In the genomic region with DNA sequence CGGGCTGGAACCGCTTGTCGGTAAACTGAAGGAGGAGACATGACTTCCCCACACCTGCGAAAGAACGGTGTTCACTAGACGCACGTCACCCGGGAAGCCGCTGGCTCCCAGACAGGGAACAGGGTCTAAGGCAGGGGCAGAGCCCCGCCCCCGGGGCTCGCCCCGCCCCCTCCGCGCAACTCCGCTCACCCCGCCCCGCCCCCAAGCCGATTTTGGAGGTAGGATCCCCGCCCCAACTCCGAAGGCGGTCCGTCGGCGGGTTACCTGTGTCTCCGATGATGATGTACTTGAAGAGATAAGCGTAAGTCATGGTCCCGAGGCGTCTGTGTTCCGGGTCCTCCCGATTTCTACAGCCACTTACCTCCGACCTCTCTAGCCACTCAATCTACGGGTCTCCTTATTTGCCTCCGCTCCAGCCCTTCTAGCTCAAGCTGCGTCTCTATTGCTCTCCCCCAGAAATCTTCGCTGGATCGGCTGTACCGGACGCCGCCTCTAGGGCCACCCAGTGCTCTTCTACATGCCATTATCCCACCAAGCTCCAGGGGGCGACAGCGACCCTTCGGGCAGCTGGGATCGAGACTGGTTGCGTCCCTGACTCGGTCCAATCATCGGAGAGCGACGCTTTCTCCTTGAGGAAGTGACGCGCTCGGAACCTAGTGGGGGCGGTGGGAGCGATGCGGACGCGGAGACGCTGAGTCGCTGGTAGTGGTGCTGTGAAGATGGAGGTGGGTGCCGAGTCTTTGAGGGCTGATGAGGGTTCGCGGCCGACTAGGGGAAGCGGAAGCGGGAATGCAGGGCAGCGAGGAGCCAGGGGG, we compare ENCODE assay signal across 7 mouse cellular contexts. TPM values are rescaled to one million over a fixed set of nuclear protein-coding genes. Genes with fewer than 3 reads are reported as not detected.
A peak's percentile ranks its signal among the peaks of the same experiment; 100 is the strongest.
DNase-seq lines count a peak whose midpoint lies in the region; ATAC-seq and TF ChIP-seq lines count a peak whose summit lies in the region.

A gene (plus strand): TSS at position 215 of the 815 bp plus-strand sequence.
A gene (minus strand): TSS at position 614 of the 815 bp plus-strand sequence.

- no peaks in the 10 kb centered on the region for H3K27me3 ChIP-seq in embryonic facial prominence, embryonic 10.5 days (replicated peaks; ENCODE audit: low read depth, poor library complexity, severe bottlenecking)
- H3K27me3 ChIP-seq in intestine, postnatal 0 days (replicated peaks; ENCODE audit: control insufficient read depth, insufficient read depth, low read length): no peaks in the 10 kb centered on the region
- no peaks in the 10 kb centered on the region for H3K27me3 ChIP-seq in midbrain, embryonic 12.5 days
- no peaks in the 10 kb centered on the region for H3K27me3 ChIP-seq in small intestine, adult 2 months (ENCODE audit: control insufficient read depth, insufficient read depth, low read length)

- peak; percentile 100 for TF ChIP-seq CTCF in intestine, postnatal 0 days (IDR thresholded peaks at IDR 0.05; ENCODE audit: low read depth)
- TF ChIP-seq CTCF in small intestine, adult 2 months (IDR thresholded peaks at IDR 0.05; ENCODE audit: extremely low read depth, insufficient read length, insufficient replicate concordance, low read depth, low read length): peak; percentile 99

- H3K4me2 ChIP-seq in intestine, postnatal 0 days (replicated peaks; ENCODE audit: low read depth): peak within 1 kb of the TSS; percentile 72
- peak within 1 kb of the TSS; percentile 71 for H3K4me2 ChIP-seq in midbrain, embryonic 12.5 days (replicated peaks)

- peaks cover 17% of the 10 kb centered on the region for H3K4me1 ChIP-seq in embryonic facial prominence, embryonic 10.5 days
- H3K4me1 ChIP-seq in intestine, postnatal 0 days (replicated peaks; ENCODE audit: control insufficient read depth, insufficient read depth, low read length): 0 out of 2 replicates have a peak, but pooled peaks cover 2% of the 10 kb centered on the region
- H3K4me1 ChIP-seq in midbrain, embryonic 12.5 days: peaks cover 14% of the 10 kb centered on the region
- 0 out of 2 replicates have a peak, but pooled peaks cover 3% of the 10 kb centered on the region for H3K4me1 ChIP-seq in small intestine, adult 2 months (ENCODE audit: control insufficient read depth, insufficient read depth, insufficient read length, low read length)

- no peaks in the 10 kb centered on the region for H3K9me3 ChIP-seq in embryonic facial prominence, embryonic 10.5 days
- no peaks in the 10 kb centered on the region for H3K9me3 ChIP-seq in intestine, postnatal 0 days (ENCODE audit: control insufficient read depth)
- H3K9me3 ChIP-seq in midbrain, embryonic 12.5 days: no peaks in the 10 kb centered on the region

- peak; percentile 98 for DNase-seq in adrenal gland, postnatal 10 days
- DNase-seq in embryonic facial prominence, embryonic 10.5 days (ENCODE audit: low spot score): peak; percentile 99
- peak; percentile 93 for DNase-seq in gonadal fat pad, adult 2 months (ENCODE audit: low read depth)
- peak; percentile 98 for DNase-seq in left cerebral cortex, postnatal 4 days

- H3K9ac ChIP-seq in intestine, postnatal 0 days (ENCODE audit: low read depth, low read length): peak within 1 kb of the TSS; percentile 91
- H3K9ac ChIP-seq in midbrain, embryonic 12.5 days (replicated peaks): peak within 1 kb of the TSS; percentile 89

- under 1% methylated on average over 66 of the region's 66 CpGs for WGBS in embryonic facial prominence, embryonic 10.5 days
- WGBS in intestine, postnatal 0 days: 1% methylated on average over 65 of the region's 66 CpGs
- WGBS in midbrain, embryonic 12.5 days: under 1% methylated on average over 66 of the region's 66 CpGs
- under 1% methylated on average over 66 of the region's 66 CpGs for WGBS in small intestine, adult 2 months

- peak; percentile 71; the same call in 1 of the 2 replicates for TF ChIP-seq POLR2A in small intestine, adult 2 months (IDR thresholded peaks at IDR 0.05; ENCODE audit: low read depth, low read length)

- peak; percentile 99 for ATAC-seq in intestine, postnatal 0 days
- ATAC-seq in midbrain, embryonic 12.5 days (ENCODE audit: low FRiP score, low read depth): peak; percentile 98

- peak within 1 kb of the TSS; percentile 87 for H3K27ac ChIP-seq in embryonic facial prominence, embryonic 10.5 days (replicated peaks)
- H3K27ac ChIP-seq in intestine, postnatal 0 days (ENCODE audit: low read depth, low read length): peak within 1 kb of the TSS; percentile 95
- peak within 1 kb of the TSS; percentile 84 for H3K27ac ChIP-seq in midbrain, embryonic 12.5 days (replicated peaks)
- peak within 1 kb of the TSS; percentile 77 for H3K27ac ChIP-seq in small intestine, adult 2 months (ENCODE audit: insufficient read depth, low read depth, low read length)

- intact Hi-C loops in left cerebral cortex, postnatal 4 days (cut with DNase I): no loop called here

- H3K36me3 ChIP-seq in embryonic facial prominence, embryonic 10.5 days (replicated peaks): peaks cover 25% of the 10 kb centered on the region
- H3K36me3 ChIP-seq in intestine, postnatal 0 days (ENCODE audit: control insufficient read depth, insufficient read depth): peaks cover 7% of the 10 kb centered on the region; the same call in 1 of the 2 replicates
- peaks cover 17% of the 10 kb centered on the region for H3K36me3 ChIP-seq in midbrain, embryonic 12.5 days
- H3K36me3 ChIP-seq in small intestine, adult 2 months (ENCODE audit: control insufficient read depth, insufficient read depth, low read length): peaks cover 1% of the 10 kb centered on the region; the same call in 1 of the 2 replicates

- peak within 1 kb of the TSS; percentile 75 for H3K4me3 ChIP-seq in embryonic facial prominence, embryonic 10.5 days
- peak within 1 kb of the TSS; percentile 94 for H3K4me3 ChIP-seq in intestine, postnatal 0 days (ENCODE audit: low read depth, low read length)
- H3K4me3 ChIP-seq in midbrain, embryonic 12.5 days: peak within 1 kb of the TSS; percentile 90
- peak within 1 kb of the TSS; percentile 99 for H3K4me3 ChIP-seq in small intestine, adult 2 months (ENCODE audit: low read depth, low read length)

RNA-seq across cellular contexts. Expression of the first gene that starts in this region (rescaled TPM):
- 10 to 100 TPM; 41.7 to 52.8 TPM for total RNA-seq in adrenal gland, postnatal 10 days (2021)
- polyA plus RNA-seq in embryonic facial prominence, embryonic 10.5 days (2016; fragmentation: Nextera tagmentation; extraction: Ambion mirVana): 53.5 and 60.7 TPM in 2 replicates
- 30.5 and 38.7 TPM in 2 replicates for polyA plus RNA-seq in gonadal fat pad, adult 2 months (2012; rRNA removed)
- 20.8 and 21.7 TPM in 2 replicates for polyA plus RNA-seq in intestine, postnatal 0 days (2015; fragmentation: Nextera tagmentation; extraction: Ambion mirVana)
- total RNA-seq in left cerebral cortex, postnatal 4 days (2021): 10 to 100 TPM; 48.0 to 56.4 TPM
- polyA plus RNA-seq in midbrain, embryonic 12.5 days (2016; fragmentation: Nextera tagmentation; extraction: Ambion mirVana): 53.0 and 54.2 TPM in 2 replicates
- 11.7 and 26.0 TPM in 2 replicates for polyA plus RNA-seq in small intestine, adult 2 months (2012; rRNA removed)

RNA-seq across cellular contexts. Expression of the second gene that starts in this region (rescaled TPM):
- total RNA-seq in adrenal gland, postnatal 10 days (2021): 10 to 100 TPM; 26.2 to 29.0 TPM
- 22.7 and 25.8 TPM in 2 replicates for polyA plus RNA-seq in embryonic facial prominence, embryonic 10.5 days (2016; fragmentation: Nextera tagmentation; extraction: Ambion mirVana)
- polyA plus RNA-seq in gonadal fat pad, adult 2 months (2012; rRNA removed): 11.4 TPM in 2 replicates
- polyA plus RNA-seq in intestine, postnatal 0 days (2015; fragmentation: Nextera tagmentation; extraction: Ambion mirVana): 6.8 and 7.8 TPM in 2 replicates
- 10 to 100 TPM; 38.3 to 40.8 TPM for total RNA-seq in left cerebral cortex, postnatal 4 days (2021)
- polyA plus RNA-seq in midbrain, embryonic 12.5 days (2016; fragmentation: Nextera tagmentation; extraction: Ambion mirVana): 38.5 and 45.8 TPM in 2 replicates
- polyA plus RNA-seq in small intestine, adult 2 months (2012; rRNA removed): 1.1 and 2.1 TPM in 2 replicates

Comparison
In these comparisons a context has a peak if more than half of its experiments do, and no peak if none do; other contexts are left out.
1. Peak in every context shown above with its lines: DNase-seq, ATAC-seq, H3K4me3 ChIP-seq and H3K27ac ChIP-seq.